Mouse (Mus musculus): ENCODE data around the gene Dctn1. TPM values are rescaled to one million over a fixed set of nuclear protein-coding genes. Genes with fewer than 3 reads are reported as not detected.
A peak's percentile ranks its signal among the peaks of the same experiment; 100 is the strongest.

The Dctn1 gene
- total and polyA plus RNA-seq, 3 experiments = 51.6 to 243 (median 83.0) TPM

DNA sequence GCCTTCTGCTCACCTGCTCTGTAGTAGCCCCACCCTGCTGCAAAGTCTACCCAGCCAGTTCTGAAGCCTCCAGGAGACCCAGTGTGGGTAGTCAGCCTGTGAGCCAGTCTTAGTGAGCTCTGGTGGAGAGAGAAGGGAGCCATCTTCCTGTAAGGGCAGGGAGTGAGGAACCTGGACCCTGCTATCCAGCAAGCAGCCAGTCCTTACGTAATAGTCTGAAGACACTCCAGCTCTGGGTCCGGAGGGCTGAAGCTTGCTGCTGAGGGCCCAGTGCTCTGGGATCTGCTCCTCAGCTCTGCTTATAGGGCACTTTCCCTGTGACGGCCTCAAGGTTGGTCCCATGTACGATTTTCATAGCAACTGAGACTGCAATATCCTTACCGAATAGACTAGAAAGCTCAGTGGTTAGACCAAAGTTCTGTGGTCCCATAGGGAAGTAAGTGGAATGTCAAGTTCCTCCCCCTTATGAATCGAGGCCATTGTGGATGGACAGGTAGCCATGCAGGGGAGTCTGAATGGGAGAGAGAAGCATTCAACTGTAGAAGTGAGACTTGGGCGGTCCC lies 30.7 kb upstream of the Dctn1 start, which contains the start of gene Rtkn:
Gene Rtkn, plus strand, starts transcription at position 513 of the 563 bp plus-strand sequence.
- H3K9me3 ChIP-seq (replicated peaks) = no peaks in the 10 kb centered on the region
- 0 out of 2 replicates have a peak within 1 kb of the TSS, but pooled peaks have one; percentile 74 for H3K4me3 ChIP-seq (ENCODE audit: low read depth, low read length)
- peaks cover 12% of the 10 kb centered on the region for H3K36me3 ChIP-seq (replicated peaks)
- peaks cover 55% of the 10 kb centered on the region for H3K4me1 ChIP-seq (ENCODE audit: insufficient read depth, low read depth, low read length)
- ATAC-seq (ENCODE audit: extremely low read depth, insufficient number of reproducible peaks, low FRiP score, poor library complexity, severe bottlenecking) (no peak), DNase-seq (ENCODE audit: low spot score) (no peak)
- H3K27me3 ChIP-seq (ENCODE audit: insufficient read depth, low read length) = peaks cover 2% of the 10 kb centered on the region; the same call in 1 of the 2 replicates
- no peak for TF ChIP-seq GATA1 (IDR thresholded peaks at IDR 0.05; ENCODE audit: borderline replicate concordance, low read length)

DNA sequence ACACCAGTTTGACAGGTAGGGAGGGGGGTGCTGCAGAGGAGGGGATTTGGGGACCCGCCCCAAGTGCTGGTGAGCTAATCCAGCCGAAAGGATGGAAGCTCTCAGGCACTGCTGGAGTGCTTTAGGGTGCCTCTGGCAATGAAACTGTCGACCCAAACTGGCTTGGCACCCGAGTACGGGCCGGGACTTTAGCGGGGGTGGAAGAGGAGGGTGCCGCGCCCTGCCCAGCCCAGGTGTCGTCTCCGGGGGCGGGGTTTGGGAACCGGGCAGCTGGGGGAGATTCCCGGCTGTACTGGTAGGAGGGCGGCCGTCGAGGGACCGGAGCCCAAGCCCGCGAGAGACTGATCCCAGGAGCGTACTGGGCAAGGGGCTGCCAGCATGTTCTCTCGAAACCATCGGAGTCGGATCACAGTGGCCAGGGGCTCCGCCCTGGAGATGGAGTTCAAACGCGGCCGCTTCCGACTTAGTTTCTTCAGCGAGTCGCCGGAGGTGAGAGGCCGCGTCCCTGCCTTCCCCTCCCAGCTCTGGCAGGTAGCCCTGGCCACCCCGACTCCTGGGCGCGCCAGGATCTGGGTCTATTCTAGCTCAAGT lies 30.1 kb upstream of the Dctn1 start:
- H3K4me1 ChIP-seq (ENCODE audit: insufficient read depth, low read depth, low read length) = peaks cover 55% of the 10 kb centered on the region

DNA sequence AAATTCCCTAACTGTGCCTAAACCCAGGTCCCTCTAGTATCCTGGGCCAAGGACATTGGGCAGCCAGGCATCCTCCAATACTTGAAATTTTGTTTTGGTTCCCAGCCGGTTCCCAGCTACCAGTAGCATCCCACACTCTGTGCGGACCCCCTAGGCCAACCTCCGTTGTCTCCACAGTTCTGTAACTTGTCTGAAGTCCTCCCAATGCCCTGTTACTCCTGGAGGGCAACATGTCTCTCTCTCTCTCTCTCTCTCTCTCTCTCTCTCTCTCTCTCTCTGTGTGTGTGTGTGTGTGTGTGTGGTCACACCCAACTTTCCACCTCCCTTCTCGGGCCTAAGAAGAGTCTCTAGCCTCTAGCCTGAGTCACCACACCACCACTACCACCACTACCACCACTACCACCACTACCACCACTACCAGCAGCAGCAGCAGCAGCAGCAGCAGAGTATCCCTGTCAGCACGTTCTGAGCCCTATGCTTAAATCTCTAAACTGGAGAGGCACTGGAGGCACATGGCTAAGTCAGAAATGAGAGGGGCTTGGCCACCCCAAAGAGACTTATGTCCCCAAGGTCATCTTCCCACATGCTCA lies 29.3 kb upstream of the Dctn1 start:
- ATAC-seq (ENCODE audit: extremely low read depth, insufficient number of reproducible peaks, low FRiP score, poor library complexity, severe bottlenecking) (no peak), DNase-seq (ENCODE audit: low spot score) (no peak)
- Histone ChIP-seq H3K9me3 (replicated peaks) (no peaks in the 10 kb centered on the region), H3K27me3 (ENCODE audit: insufficient read depth, low read length) (peaks cover 3% of the 10 kb centered on the region; the same call in 1 of the 2 replicates), H3K4me1 (ENCODE audit: insufficient read depth, low read depth, low read length) (peaks cover 51% of the 10 kb centered on the region), H3K36me3 (replicated peaks) (peaks cover 12% of the 10 kb centered on the region), H3K4me3 (ENCODE audit: low read depth, low read length) (peak overlapping the region; percentile 74)
- TF ChIP-seq TAL1 (conservative IDR thresholded peaks at IDR 0.05; ENCODE audit: low read depth, low read length) (no peak), POLR2AphosphoS5 (IDR thresholded peaks at IDR 0.05; ENCODE audit: insufficient replicate concordance, low read depth, low read length) (no peak), GATA1 (IDR thresholded peaks at IDR 0.05; ENCODE audit: borderline replicate concordance, low read length) (no peak), GATA2 (IDR thresholded peaks at IDR 0.05; ENCODE audit: borderline replicate concordance, low read depth, low read length) (no peak), CTCF (IDR thresholded peaks at IDR 0.05; ENCODE audit: low read depth, low read length) (no peak)

More for the DNA sequence above, 30.1 kb upstream of the Dctn1 start:
- DNase-seq (ENCODE audit: low spot score) (no peak), ATAC-seq (ENCODE audit: extremely low read depth, insufficient number of reproducible peaks, low FRiP score, poor library complexity, severe bottlenecking) (no peak)
- no peak for TF ChIP-seq GATA1 (IDR thresholded peaks at IDR 0.05; ENCODE audit: borderline replicate concordance, low read length)
- no peak for TF ChIP-seq TAL1 (conservative IDR thresholded peaks at IDR 0.05; ENCODE audit: low read depth, low read length)
- no peak for TF ChIP-seq POLR2AphosphoS5 (IDR thresholded peaks at IDR 0.05; ENCODE audit: insufficient replicate concordance, low read depth, low read length)
- no peak for TF ChIP-seq CTCF (IDR thresholded peaks at IDR 0.05; ENCODE audit: low read depth, low read length)
- no peak for TF ChIP-seq GATA2 (IDR thresholded peaks at IDR 0.05; ENCODE audit: borderline replicate concordance, low read depth, low read length)
- peaks cover 3% of the 10 kb centered on the region; the same call in 1 of the 2 replicates for H3K27me3 ChIP-seq (ENCODE audit: insufficient read depth, low read length)
- H3K9me3 ChIP-seq (replicated peaks) = no peaks in the 10 kb centered on the region
- H3K36me3 ChIP-seq (replicated peaks) = peaks cover 12% of the 10 kb centered on the region
- no peak overlapping the region for H3K4me3 ChIP-seq (ENCODE audit: low read depth, low read length)

DNA sequence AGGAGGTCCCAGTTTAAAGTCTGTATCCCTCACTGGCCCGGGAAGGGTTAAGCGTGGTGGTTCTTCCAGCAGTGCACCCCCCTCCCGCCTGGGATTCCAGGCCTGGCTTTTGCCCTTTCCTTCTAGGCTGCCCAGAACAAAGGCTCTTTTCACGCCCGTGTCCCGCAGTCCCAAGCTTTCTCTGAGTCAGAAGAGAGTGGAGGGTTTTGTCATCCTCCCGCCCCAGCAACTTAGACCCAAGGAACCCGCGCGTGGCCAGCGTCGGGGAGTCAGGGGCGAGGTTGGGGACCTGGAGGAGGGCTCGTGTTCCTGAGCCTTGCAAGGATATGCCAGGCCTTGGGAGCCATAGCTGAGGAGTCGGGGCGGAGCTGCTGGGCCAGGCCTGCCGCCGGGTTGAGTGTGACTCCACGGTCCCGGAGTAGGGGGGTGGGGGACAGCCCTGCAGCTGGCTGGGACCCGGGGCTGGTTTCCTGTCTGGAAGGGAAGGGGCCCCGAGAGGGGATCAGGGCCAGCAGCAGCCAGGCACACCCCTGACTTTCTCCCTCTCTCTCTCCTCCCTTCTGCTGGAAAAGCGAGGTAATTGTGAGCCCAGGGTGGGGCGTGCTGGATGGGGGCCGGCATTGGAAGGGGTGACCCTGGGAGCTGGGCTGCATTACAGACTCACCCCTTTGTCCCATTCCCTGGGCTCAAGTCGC lies 28.7 kb upstream of the Dctn1 start:
- Histone ChIP-seq H3K4me3 (ENCODE audit: low read depth, low read length) (peak overlapping the region; percentile 74), H3K4me1 (ENCODE audit: insufficient read depth, low read depth, low read length) (peaks cover 46% of the 10 kb centered on the region), H3K36me3 (replicated peaks) (peaks cover 12% of the 10 kb centered on the region), H3K27me3 (ENCODE audit: insufficient read depth, low read length) (peaks cover 3% of the 10 kb centered on the region; the same call in 1 of the 2 replicates), H3K9me3 (replicated peaks) (no peaks in the 10 kb centered on the region)
- peak; percentile 74 for DNase-seq (ENCODE audit: low spot score)
- TF ChIP-seq GATA2 (IDR thresholded peaks at IDR 0.05; ENCODE audit: borderline replicate concordance, low read depth, low read length) (no peak), POLR2AphosphoS5 (IDR thresholded peaks at IDR 0.05; ENCODE audit: insufficient replicate concordance, low read depth, low read length) (no peak), TAL1 (conservative IDR thresholded peaks at IDR 0.05; ENCODE audit: low read depth, low read length) (no peak), GATA1 (IDR thresholded peaks at IDR 0.05; ENCODE audit: borderline replicate concordance, low read length) (no peak), CTCF (IDR thresholded peaks at IDR 0.05; ENCODE audit: low read depth, low read length) (no peak)
- peak; percentile 51 for ATAC-seq (ENCODE audit: extremely low read depth, insufficient number of reproducible peaks, low FRiP score, poor library complexity, severe bottlenecking)

DNA sequence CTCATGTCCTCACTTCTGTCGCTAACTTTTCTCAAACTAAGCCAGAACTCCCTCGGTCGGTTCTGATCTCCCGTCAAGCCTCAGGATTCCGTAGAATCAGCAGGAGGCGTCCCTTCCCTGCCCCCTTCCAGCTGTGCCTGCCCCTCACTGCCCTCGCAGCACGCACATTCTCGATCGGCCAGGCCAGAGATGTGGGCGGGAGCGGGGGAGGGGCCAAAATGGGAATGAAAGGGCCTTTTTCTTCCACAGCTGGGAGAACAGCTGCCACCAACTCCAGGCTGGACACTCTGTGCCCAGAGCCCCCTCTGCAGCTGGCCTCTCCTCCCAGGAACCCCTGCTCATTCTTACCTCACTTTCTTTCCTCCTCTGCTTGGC lies 28.2 kb upstream of the Dctn1 start:
- peak overlapping the region; percentile 74 for H3K4me3 ChIP-seq (ENCODE audit: low read depth, low read length)
- TF ChIP-seq CTCF (IDR thresholded peaks at IDR 0.05; ENCODE audit: low read depth, low read length) = no peak
- no peak for TF ChIP-seq TAL1 (conservative IDR thresholded peaks at IDR 0.05; ENCODE audit: low read depth, low read length)
- TF ChIP-seq POLR2AphosphoS5 (IDR thresholded peaks at IDR 0.05; ENCODE audit: insufficient replicate concordance, low read depth, low read length) = no peak
- no peak for TF ChIP-seq GATA1 (IDR thresholded peaks at IDR 0.05; ENCODE audit: borderline replicate concordance, low read length)
- no peak for TF ChIP-seq GATA2 (IDR thresholded peaks at IDR 0.05; ENCODE audit: borderline replicate concordance, low read depth, low read length)
- H3K36me3 ChIP-seq (replicated peaks) = peaks cover 12% of the 10 kb centered on the region
- peaks cover 7% of the 10 kb centered on the region; the same call in 1 of the 2 replicates for H3K27me3 ChIP-seq (ENCODE audit: insufficient read depth, low read length)
- no peaks in the 10 kb centered on the region for H3K9me3 ChIP-seq (replicated peaks)
- H3K4me1 ChIP-seq (ENCODE audit: insufficient read depth, low read depth, low read length) = peaks cover 48% of the 10 kb centered on the region
- DNase-seq (ENCODE audit: low spot score) = peak; percentile 74
- peak; percentile 56 for ATAC-seq (ENCODE audit: extremely low read depth, insufficient number of reproducible peaks, low FRiP score, poor library complexity, severe bottlenecking)

DNA sequence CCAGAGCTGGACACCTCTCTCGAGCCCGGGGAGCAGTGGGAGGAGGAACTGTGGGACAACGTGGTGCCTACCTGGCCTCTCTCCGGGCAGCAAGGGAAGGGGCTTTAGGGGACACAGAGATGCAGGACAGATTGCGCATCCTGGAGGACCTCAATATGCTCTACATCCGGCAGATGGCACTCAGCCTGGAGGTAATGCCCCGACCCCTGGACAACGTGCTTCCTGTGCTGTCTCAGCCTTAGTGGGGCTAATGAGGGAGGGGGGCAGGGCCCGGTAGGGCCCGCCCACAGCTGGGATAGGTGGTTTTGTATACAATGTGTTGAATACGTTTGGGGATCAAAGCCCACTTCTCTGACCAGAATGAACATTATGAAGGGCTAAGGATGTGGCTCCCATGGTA lies 27.7 kb upstream of the Dctn1 start:
- DNase-seq (ENCODE audit: low spot score) (peak; percentile 59), ATAC-seq (ENCODE audit: extremely low read depth, insufficient number of reproducible peaks, low FRiP score, poor library complexity, severe bottlenecking) (no peak)
- H3K4me1 ChIP-seq (ENCODE audit: insufficient read depth, low read depth, low read length) = peaks cover 50% of the 10 kb centered on the region
- peak overlapping the region; percentile 74 for H3K4me3 ChIP-seq (ENCODE audit: low read depth, low read length)
- H3K9me3 ChIP-seq (replicated peaks) = no peaks in the 10 kb centered on the region
- H3K27me3 ChIP-seq (ENCODE audit: insufficient read depth, low read length) = peaks cover 10% of the 10 kb centered on the region; the same call in 1 of the 2 replicates
- no peak for TF ChIP-seq GATA2 (IDR thresholded peaks at IDR 0.05; ENCODE audit: borderline replicate concordance, low read depth, low read length)
- no peak for TF ChIP-seq CTCF (IDR thresholded peaks at IDR 0.05; ENCODE audit: low read depth, low read length)
- no peak for TF ChIP-seq GATA1 (IDR thresholded peaks at IDR 0.05; ENCODE audit: borderline replicate concordance, low read length)
- TF ChIP-seq POLR2AphosphoS5 (IDR thresholded peaks at IDR 0.05; ENCODE audit: insufficient replicate concordance, low read depth, low read length) = no peak
- H3K36me3 ChIP-seq (replicated peaks) = peaks cover 12% of the 10 kb centered on the region

Measured in G1E (cell line).